9 mouse cellular contexts compared by ENCODE assay signal in genomic region chr10:28730122-28730521, GRCm38 (mm10).
DNase-seq lines count a peak whose midpoint lies in the region; ATAC-seq and TF ChIP-seq lines count a peak whose summit lies in the region.
"Had no signal": no experiment of that assay in that cellular context is flagged by ENCODE, and none has a peak within 500 bp of the region (broad histone marks: within the 10 kb centered on the region; RNA-seq: fewer than 3 reads in every experiment).

No protein-coding gene starts in this region.

- TF ChIP-seq POLR2A in brain, embryonic 14.5 days (IDR thresholded peaks at IDR 0.05; ENCODE audit: borderline replicate concordance, extremely low read depth, insufficient read depth, insufficient read length, poor library complexity, severe bottlenecking), result no peak

- WGBS in intestine, postnatal 0 days, result 6% methylated on average over 2 of the region's 2 CpGs

- TF ChIP-seq CTCF in left cerebral cortex, adult 2 months (IDR thresholded peaks at IDR 0.05), result peak; percentile 67
- peak; percentile 51; the same call in 1 of the 2 replicates for TF ChIP-seq CTCF in brain, embryonic 14.5 days (IDR thresholded peaks at IDR 0.05; ENCODE audit: borderline replicate concordance, extremely low read depth, insufficient read depth, insufficient read length)
- TF ChIP-seq CTCF in intestine, postnatal 0 days (IDR thresholded peaks at IDR 0.05; ENCODE audit: low read depth), result peak; percentile 73

- no peak overlapping the region for H3K4me3 ChIP-seq in left cerebral cortex, adult 2 months
- no peak overlapping the region for H3K4me3 ChIP-seq in intestine, postnatal 0 days (ENCODE audit: low read depth, low read length)
- H3K4me3 ChIP-seq: lung, embryonic 15.5 days had no signal

- H3K36me3 ChIP-seq in intestine, postnatal 0 days (ENCODE audit: control insufficient read depth, insufficient read depth), result no peaks in the 10 kb centered on the region
- H3K36me3 ChIP-seq: lung, embryonic 15.5 days had no signal

- no peak for ATAC-seq in intestine, postnatal 0 days

- no peaks in the 10 kb centered on the region for H3K9me3 ChIP-seq in intestine, postnatal 0 days (ENCODE audit: control insufficient read depth)
- H3K9me3 ChIP-seq: lung, embryonic 15.5 days had no signal

- no peaks in the 10 kb centered on the region for H3K27me3 ChIP-seq in intestine, postnatal 0 days (replicated peaks; ENCODE audit: control insufficient read depth, insufficient read depth, low read length)
- H3K27me3 ChIP-seq: lung, embryonic 15.5 days had no signal

- peak; percentile 13 for DNase-seq in cerebellum, adult 18-20 months
- no peak for DNase-seq in cerebellum, adult 11 months
- DNase-seq in left cerebral cortex, adult 2 months (ENCODE audit: extremely low spot score in 1 of 2, low spot score in 2 of 2), result no peak
- DNase-seq in left cerebral cortex, postnatal 36 days (ENCODE audit: low spot score in 2 of 2), result no peak
- DNase-seq in brain, embryonic 14.5 days (ENCODE audit: low read depth), result peak; percentile 61
- no peak for DNase-seq in urinary bladder, postnatal 25 days (ENCODE audit: low spot score)
- no peak for DNase-seq in left cerebral cortex, adult 8-10 months (ENCODE audit: low spot score in 2 of 2)

- H3K27ac ChIP-seq in left cerebral cortex, adult 2 months, result no peak overlapping the region
- no peak overlapping the region for H3K27ac ChIP-seq in intestine, postnatal 0 days (ENCODE audit: low read depth, low read length)
- H3K27ac ChIP-seq: lung, embryonic 15.5 days had no signal

- intact Hi-C loops in left cerebral cortex, adult 2 months (cut with DNase I), result loop anchor here (2.0 kb wide), 1 partner anchor 239 kb away; no protein-coding TSS in a partner anchor
- intact Hi-C loops in left cerebral cortex, postnatal 36 days (cut with DNase I), result loop anchor here (10.0 kb wide), 2 partner anchors 115 to 655 kb away; partner anchors contain the start of gene Ptprk

- H3K4me1 ChIP-seq in intestine, postnatal 0 days (replicated peaks; ENCODE audit: control insufficient read depth, insufficient read depth, low read length), result no peaks in the 10 kb centered on the region

- no peak overlapping the region for H3K4me2 ChIP-seq in intestine, postnatal 0 days (replicated peaks; ENCODE audit: low read depth)
- H3K4me2 ChIP-seq: lung, embryonic 15.5 days had no signal

- H3K9ac ChIP-seq in intestine, postnatal 0 days (ENCODE audit: low read depth, low read length), result no peak overlapping the region
- H3K9ac ChIP-seq: lung, embryonic 15.5 days had no signal

Comparison
In these comparisons a context has a peak if more than half of its experiments do, and no peak if none do; other contexts are left out.
1. DNase-seq: peak in cerebellum, adult 18-20 months (2 of 2) and brain, embryonic 14.5 days (single experiment); none in cerebellum, adult 11 months (single experiment), left cerebral cortex, adult 2 months (0 of 2), left cerebral cortex, postnatal 36 days (0 of 2), urinary bladder, postnatal 25 days (single experiment) and left cerebral cortex, adult 8-10 months (0 of 2).
2. Peak in every context shown above with its lines, with median percentiles within 50 percentile points of each other: CTCF ChIP-seq.